Mouse (Mus musculus): ENCODE data around the gene Neurod2.

DNA sequence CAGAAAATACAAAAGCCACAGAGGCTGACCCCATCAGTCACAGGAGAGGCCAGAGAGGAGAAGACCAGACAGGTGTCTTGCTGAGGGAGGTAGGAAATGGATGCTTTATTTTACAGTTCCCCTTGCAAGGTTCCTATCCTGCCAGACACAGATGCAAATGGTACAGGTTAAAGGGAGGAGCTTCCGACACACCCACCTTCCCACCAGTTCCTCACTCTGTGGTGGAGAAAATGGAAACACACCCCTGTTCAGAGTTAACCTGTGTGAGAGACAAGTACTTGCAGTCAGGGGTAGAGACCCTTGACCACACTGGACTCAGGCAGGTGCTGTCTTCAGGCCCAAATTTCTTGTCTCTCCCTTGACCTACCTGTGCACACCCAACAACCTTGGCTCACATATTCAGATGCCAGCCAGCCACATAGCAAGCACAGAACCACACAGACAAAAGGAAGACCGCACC is 1.3 kb upstream of the Neurod2 start:
- TF ChIP-seq CTCF (IDR thresholded peaks at IDR 0.05; ENCODE audit: control insufficient read depth, insufficient read depth, insufficient replicate concordance, low read depth, low read length) (no peak), POLR2A (IDR thresholded peaks at IDR 0.05; ENCODE audit: control insufficient read depth, low read depth, low read length) (no peak)
